Mouse (Mus musculus) cerebellum, postnatal 10 days (tissue): ENCODE results near the gene Itpr2.
A peak's percentile ranks its signal among the peaks of the same experiment; 100 is the strongest.
"Not testable (repeated sequence)": the region's sequence is repeated elsewhere in the genome, so short reads cannot be mapped to it uniquely, and the experiment has no call there.

Experiments
- DNase-seq, 2 experiments: peaks; one replicate each; pipeline ENCODE4 v3.0.0; 2021; ENCODE audit warnings: mixed read lengths in 2 of 2

Gene Itpr2

DNA sequence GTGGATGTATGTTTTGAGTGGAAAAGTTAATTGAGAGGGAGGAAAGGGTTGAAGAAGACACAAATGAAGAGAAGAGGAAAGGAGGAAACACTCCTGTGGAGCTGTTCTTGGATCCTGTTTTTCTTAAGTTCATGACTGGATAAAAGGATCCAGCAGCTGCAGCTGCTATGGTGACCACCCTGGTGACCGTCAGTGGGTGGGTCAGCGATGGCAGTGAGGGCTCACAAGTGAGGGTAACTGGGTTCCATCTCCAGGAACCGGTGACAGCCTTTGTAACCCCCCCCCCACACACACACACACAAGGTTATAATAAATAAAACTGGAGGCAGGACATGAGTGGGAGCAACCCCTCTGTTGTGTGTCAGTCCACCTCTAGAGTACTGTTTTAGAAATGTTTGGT is 833 bp upstream of the Itpr2 start:
- no peak for DNase-seq

- peak; percentile 29 to 40 for DNase-seq
Measured at GRCm38 (mm10) chr6:146501316-146501865, 632 bp downstream of the Itpr2 start.

DNA sequence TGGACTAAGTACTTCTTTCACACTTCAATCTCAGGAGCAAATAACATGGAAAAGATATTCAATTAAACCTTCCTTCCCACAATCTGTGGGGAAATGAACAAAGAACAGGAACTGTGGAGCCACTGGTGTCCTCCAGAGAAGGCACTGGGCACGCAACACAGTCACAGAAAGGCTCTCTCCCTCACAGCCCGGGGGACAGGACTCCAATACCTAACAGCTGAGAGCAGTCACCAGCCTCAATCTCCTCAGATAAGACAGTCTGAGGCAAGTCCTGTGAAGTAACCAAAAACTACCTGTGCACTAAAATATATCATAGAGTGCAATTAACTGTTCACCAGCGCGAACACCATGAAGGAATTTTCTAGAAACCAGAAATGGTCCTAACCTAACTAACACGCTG is 1.3 kb downstream of the Itpr2 start:
- no peak for DNase-seq

- peak in 1 of 2 experiments; percentile 4 for DNase-seq
Measured at GRCm38 (mm10) chr6:146500206-146500605, 1.8 kb downstream of the Itpr2 start.

DNA sequence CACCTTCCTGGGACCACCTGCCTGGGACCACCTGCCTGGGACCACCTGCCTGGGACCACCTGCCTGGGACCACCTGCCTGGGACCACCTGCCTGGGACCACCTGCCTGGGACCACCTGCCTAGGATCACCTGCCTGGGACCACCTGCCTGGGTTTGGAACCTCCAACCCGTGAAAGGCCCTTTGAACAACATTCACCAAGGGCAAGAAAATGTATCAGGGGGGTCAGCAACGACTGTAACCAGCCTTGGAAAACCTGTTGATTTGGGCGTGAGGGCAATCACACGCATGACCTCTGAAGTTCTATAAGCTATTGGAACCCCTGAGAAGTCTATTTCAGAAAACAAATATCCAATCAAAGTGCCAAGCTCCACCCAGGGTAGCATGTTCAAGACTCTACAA is 2.5 kb downstream of the Itpr2 start:
- DNase-seq: no peak

- no peak for DNase-seq
Measured at GRCm38 (mm10) chr6:146498416-146498815, 3.6 kb downstream of the Itpr2 start.

GRCm38 (mm10) chr6:146497866-146498265 is 4.2 kb downstream of the Itpr2 start:
- no peak for DNase-seq

- no peak for DNase-seq
Measured at GRCm38 (mm10) chr6:146497435-146497834, 4.6 kb downstream of the Itpr2 start.

DNA sequence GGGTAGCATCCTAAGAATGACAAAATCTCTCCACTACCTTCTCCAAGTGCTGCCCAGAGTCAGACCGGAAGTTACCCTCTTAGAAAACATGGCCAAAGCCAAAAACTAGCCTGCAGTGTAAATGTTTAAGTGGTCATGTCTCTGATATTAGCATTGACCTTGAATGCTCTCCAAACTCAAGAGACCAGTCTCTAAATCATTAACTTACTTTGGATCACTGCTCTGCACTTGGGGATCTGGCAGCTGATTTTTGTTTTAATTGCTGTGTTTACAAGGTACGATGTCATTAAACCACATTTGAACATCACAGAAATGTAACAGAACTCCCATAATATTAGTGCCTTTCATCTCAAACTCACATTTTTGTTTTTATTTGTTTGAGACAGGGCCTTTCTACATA is 10.3 kb downstream of the Itpr2 start:
- DNase-seq: no peak

DNA sequence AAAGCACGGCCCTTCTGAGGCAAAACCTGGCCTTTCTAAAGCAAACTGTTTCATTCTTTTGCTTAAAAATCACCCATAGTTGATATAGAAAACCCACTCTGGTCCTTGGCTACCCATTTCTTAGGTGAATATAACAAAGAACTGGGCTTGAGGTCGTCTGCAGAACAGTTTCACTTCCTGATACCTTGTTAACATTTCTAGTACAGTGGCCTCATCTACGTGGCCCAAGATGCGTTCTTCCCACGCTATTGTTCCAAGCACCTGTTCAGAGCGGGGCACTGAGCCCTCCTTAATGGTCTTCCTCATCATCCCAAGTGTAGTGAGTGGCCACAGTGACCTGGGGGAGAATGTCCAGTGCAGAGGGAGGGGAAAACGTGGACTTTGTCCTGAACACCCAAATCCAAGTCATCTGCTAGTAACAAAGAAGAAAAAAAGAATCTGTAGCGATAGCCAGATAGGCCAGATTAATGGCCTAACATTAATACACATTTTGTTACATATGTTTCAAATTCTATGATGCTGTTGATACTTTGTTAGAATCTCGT is 11.5 kb downstream of the Itpr2 start:
- DNase-seq: no peak

DNA sequence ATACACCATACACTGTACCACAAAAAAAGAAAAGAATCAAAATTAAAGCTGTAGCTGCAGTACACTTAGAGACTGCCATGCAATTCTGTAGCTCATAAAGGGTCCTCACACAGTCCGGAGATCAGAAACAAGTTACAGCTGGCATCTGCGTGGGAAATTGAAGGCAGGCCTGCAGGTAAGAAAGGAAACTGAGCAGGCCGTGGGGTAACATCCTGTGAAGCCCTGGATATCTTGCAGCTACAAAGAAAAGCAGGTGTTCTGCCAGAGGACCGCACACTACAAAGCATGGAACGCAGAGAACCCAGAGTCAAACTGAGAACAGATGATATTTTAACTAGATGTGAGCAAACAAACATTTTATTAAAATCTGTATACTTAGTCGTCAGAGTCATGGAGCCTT is 12.2 kb downstream of the Itpr2 start:
- DNase-seq: no peak

DNA sequence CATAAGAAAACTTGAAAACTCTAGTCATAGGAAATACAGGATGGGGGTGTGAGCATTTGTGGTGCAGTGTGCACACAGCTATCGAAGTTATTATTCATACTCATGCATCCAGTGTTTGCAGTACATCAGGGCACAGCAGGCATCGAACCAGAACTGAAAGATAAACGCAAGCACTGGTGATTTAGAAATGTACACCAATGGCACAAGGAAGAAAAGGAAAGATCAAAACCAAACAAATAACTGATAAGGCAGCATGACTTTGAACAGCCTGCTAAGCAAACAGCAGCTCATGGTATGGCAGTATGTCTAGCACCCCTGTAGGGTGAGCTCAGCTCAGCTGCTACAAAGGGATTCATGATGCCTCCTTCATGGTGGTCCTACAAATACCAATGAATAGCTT is 13.3 kb downstream of the Itpr2 start:
- no peak for DNase-seq

GRCm38 (mm10) chr6:146487079-146487478 is 14.9 kb downstream of the Itpr2 start:
- no peak for DNase-seq

DNA sequence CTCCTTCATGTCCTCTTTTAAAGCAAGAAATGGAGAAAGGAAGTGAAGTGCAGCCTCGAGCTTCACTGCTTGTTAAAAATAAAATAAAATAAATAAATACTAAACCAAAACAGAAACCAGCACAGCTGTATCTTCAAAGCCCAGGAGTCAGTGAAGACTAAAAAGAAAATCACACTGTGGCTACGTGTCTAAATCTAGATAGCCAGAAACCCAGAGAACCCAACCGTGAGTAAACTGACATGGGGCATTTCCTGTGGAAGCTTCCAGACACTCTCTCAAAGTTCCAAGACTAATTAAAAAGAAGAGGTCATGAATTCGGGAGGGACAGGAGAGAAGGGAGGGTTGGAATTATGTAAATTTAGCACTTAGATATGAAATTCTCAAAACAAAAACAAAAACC is 15.9 kb downstream of the Itpr2 start:
- DNase-seq: no peak

- DNase-seq: no peak
Measured at GRCm38 (mm10) chr6:146481441-146481840, 20.6 kb downstream of the Itpr2 start.

DNA sequence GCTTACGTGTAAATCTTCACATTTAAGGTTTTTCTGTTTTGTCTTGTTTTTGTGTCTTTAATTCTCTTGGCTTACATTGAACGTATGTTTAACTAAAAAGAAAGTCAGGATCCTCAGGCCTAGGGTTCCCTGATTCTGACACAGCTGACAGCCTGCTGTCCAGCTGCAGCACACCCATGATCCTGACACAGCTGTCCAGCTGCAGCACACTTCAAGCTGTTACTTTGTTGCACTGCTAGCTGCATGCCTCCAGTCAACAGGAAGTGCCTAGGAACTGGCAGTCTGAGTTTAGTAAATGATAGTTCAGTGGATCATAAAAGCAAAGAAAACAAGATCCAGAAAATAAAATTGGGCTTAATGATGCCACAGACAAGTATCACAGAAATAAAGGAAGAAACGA is 21.1 kb downstream of the Itpr2 start:
- no peak for DNase-seq

- DNase-seq: no peak
Measured at GRCm38 (mm10) chr6:146478888-146479683, 22.9 kb downstream of the Itpr2 start.

GRCm38 (mm10) chr6:146476865-146477264 is 25.2 kb downstream of the Itpr2 start:
- DNase-seq: no peak

- no peak for DNase-seq
Measured at GRCm38 (mm10) chr6:146474166-146474565, 27.9 kb downstream of the Itpr2 start.

DNA sequence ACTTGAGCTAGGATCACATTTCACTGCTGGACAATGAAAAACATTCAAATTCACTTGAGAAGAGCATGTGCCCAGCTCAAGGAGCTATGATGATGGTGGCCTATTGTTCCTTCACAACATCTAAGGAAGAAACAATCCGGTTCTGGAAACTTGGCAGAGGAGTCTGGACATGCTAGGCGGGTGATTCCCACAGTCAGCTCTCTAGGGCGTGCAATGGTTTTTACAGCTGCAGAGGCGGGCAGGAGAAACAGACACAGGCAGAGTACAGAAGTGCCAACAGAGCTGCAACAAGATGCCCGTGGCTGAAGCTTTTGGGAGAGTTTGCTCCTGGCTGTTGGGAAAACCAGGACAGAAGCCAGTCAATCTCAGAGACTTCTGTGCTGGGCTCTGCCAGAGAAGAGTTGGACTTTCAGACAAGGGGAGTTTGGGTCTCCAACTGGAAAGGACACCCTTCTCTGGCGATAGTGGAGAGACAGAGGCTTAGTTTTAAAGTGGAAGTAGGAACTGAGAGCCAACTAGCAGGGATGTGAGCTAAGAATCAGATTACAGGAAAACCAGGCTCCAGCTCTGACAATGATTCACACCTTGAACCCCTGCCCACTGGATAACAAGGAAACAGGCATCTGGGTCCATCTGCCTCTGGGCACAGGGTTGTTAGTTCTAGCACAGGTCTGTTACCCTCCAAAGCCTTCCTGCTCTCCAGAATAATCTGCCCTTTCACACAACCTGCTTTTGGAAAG is 28.6 kb downstream of the Itpr2 start:
- no peak for DNase-seq

DNA sequence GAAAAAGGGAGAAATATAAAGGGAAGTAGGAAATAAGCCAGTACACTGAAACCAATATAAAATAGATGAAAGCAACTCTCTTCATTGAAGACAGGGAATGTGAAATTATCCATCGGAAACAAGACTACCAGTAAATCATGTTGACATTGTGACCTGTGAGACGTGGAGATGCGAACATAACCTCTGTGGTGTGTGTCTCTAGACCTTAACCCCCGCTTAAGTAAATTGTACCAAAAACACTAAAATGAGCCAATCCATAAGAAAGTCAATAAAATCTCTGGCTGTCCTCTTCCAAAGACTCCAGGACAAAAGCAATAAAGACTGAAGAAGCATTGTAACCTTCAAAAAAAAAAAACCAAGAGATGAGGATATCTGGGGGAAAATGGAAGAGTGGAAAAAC is 31.6 kb downstream of the Itpr2 start:
- DNase-seq: no peak

DNA sequence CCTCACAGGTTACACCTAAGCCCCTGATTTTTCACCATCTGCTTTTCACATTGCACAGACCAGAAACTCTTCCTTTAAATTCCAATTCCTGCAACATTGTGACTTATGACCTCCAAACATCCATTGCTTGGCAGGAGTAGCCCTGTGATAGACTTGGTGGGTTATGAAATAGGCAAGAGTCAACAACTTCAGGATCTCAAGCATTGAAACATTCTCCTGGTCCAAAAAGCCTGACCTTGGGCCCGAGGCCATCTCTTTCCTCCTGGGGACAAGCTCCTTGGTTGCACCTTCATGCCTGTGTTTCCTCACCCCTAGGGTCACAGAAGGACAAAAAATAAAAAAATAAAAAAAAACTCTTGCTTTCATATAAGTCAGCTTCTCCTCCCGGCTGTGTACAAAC is 32.1 kb downstream of the Itpr2 start:
- DNase-seq: no peak

- DNase-seq: no peak
Measured at GRCm38 (mm10) chr6:146468361-146468760, 33.7 kb downstream of the Itpr2 start.

DNA sequence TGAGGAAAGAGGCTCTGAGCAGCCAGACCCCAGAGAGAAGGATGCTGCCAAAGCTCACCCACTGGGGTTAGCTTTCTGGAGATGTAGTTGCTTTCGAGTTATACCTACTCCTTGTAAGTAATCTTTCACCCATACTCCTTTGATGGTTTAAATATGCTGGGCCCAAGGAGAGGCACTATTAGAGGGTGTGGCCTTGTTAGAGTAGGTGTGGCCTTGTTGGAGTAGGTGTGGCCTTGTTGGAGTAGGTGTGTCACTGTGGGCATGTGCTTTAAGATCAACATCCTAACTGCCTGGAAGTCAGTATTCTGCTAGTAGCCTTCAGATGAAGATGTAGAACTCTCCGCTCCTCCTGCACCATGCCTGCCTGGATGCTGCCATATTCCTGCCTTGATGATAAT is 37.4 kb downstream of the Itpr2 start:
- not testable (repeated sequence) for DNase-seq
